Mouse (Mus musculus) monocyte, adult 2 months (primary cell): ENCODE data around the gene Ttc1.
A peak's percentile ranks its signal among the peaks of the same experiment; 100 is the strongest.

Source experiments
- DNase-seq, 2 experiments: peaks; one replicate each; pipeline ENCODE4 v3.0.0; 2022; ENCODE audit warnings: low spot score in 2 of 2, low read depth in 1 of 2

Ttc1 gene

DNA sequence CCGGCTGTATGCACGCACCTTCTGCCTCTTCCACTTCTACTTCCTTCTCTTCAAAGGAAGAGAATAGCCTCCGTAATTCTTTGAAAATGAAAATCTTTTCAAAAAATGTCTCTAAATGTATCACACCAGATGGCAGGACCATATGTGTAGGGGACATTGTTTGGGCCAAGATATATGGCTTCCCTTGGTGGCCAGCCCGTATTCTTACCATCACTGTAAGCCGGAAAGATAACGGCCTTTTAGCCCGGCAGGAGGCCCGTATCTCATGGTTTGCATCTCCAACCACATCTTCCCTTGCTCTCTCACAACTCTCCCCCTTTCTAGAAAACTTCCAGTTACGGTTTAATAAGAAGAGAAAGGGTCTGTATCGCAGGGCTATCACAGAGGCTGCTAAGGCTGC lies 42.1 kb downstream of the Ttc1 start:
- DNase-seq = no peak

- DNase-seq = no peak
These were observed 44.3 kb downstream of the Ttc1 start for GRCm38 (mm10) chr11:43703552-43703951.

GRCm38 (mm10) chr11:43700291-43700690 lies 47.5 kb downstream of the Ttc1 start:
- DNase-seq = no peak

DNA sequence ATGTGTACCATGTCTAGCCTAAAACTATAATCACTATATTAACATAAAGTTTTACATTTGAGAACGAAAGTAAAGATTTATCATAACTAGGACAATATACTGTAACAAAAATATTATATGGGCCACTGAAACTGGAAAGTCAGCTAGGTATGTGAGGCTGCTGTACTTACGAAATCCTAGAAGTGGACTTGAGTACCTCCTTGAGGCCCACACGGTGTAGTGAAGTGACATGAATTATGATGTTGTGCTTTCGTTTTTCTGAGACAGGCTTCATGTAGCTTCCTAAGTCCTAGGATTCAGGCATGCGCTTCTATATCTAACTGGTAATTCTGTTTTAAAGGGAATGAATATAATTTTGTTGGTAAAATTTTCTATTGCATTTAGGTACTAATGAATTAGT lies 49.2 kb downstream of the Ttc1 start:
- DNase-seq = no peak

DNA sequence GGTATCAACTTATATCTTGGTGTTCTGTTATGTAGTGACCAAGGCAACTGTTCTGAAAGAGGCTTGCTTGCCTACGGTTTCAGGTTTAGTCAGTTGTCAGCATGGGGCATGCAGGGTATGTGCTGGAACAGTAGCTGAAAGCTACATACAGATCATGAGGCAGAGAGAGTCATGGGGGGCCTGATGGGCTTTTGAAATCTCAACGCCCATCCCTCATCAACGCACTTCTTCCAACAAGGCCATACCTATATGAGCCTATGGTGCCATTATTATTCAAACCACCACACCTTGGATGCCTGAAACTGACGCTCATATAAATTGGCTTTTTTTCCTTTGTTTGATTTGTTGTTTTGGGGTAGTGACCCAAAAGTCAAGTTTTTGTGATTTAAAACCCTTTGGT lies 51.2 kb downstream of the Ttc1 start:
- DNase-seq = no peak

DNA sequence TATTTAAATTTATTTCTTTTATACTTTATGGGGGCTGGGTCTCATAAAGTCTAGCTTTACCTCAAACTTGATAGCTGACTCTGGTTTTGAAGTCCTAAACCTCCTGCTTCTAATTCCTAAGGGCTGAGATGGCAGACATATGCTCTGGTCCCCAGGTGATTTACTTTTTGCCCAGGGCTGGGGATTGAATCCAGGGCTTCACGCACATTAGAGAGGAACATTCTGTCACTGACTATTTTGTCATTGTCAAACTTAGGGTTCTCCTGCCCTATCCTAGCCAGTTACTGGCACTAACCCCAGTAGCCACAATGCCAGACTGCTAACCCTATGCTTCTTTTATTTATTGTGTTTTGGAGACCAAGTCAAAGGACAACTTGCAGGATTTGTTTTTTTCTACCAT lies 59.0 kb downstream of the Ttc1 start:
- no peak for DNase-seq

- peak; percentile 5 to 32 for DNase-seq
These were observed 65.2 kb downstream of the Ttc1 start for GRCm38 (mm10) chr11:43682415-43683217.

- peak; percentile 96 to 98 for DNase-seq
These were observed 66.1 kb downstream of the Ttc1 start, which contains the start of gene Pwwp2a for GRCm38 (mm10) chr11:43681472-43682414. Gene Pwwp2a (plus strand): TSS chr11:43681998.
